Mouse (Mus musculus) lung, postnatal 0 days (tissue): Measurements from ENCODE around the gene Slc22a20. TPM values are rescaled to one million over a fixed set of nuclear protein-coding genes. Genes with fewer than 3 reads are reported as not detected.

ENCODE experiments used
- ATAC-seq: fragments of 200-750 bp; cut with Nextera tagmentation; 2 replicates; pipeline ENCODE4 v1.8.0; 2017; ENCODE audit warnings: moderate library complexity
- DNase-seq: peaks from one replicate; pipeline ENCODE4 v3.0.0-alpha.2; 2016; ENCODE audit warnings: low spot score
- H3K27ac ChIP-seq: fragments of 300-500 bp; sonication (generic); 2 replicates; pipeline ENCODE4 v1.5.1; 2014; ENCODE audit warnings: antibody characterized with exemption, mild to moderate bottlenecking, low read length, mixed read lengths
- H3K27me3 ChIP-seq: fragments of 300-500 bp; sonication (generic); replicated peaks from 2 replicates; pipeline ENCODE4 v1.6.1; 2014; ENCODE audit warnings: low read length, mixed read lengths; ENCODE audit not compliant: insufficient read depth
- H3K36me3 ChIP-seq: fragments of 300-500 bp; sonication (generic); 2 replicates; pipeline ENCODE4 v1.6.1; 2014; ENCODE audit warnings: low read length, mixed read lengths; ENCODE audit not compliant: insufficient read depth
- H3K4me1 ChIP-seq: fragments of 300-500 bp; sonication (generic); 2 replicates; pipeline ENCODE4 v1.6.1; 2014; ENCODE audit warnings: antibody characterized with exemption, low read depth, low read length, mixed read lengths; ENCODE audit not compliant: insufficient read depth
- H3K4me2 ChIP-seq: fragments of 300-500 bp; sonication (generic); replicated peaks from 2 replicates; pipeline ENCODE4 v1.6.1; 2014; ENCODE audit warnings: low read depth, mild to moderate bottlenecking, low read length, moderate library complexity, mixed read lengths
- H3K4me3 ChIP-seq: fragments of 300-500 bp; sonication (generic); 2 replicates; pipeline ENCODE4 v1.5.1; 2014; ENCODE audit warnings: low read depth, low read length
- H3K9ac ChIP-seq: fragments of 300-500 bp; sonication (generic); replicated peaks from 2 replicates; pipeline ENCODE4 v1.6.1; 2014; ENCODE audit warnings: low read depth, mild to moderate bottlenecking
- H3K9me3 ChIP-seq: fragments of 300-500 bp; sonication (generic); 2 replicates; pipeline ENCODE4 v1.6.1; 2016; ENCODE audit warnings: low read length, mixed read lengths
- CTCF ChIP-seq: IDR thresholded peaks from 2 replicates; pipeline ENCODE4 v1.5.1; 2016; ENCODE audit warnings: antibody characterized with exemption, mild to moderate bottlenecking
- EP300 ChIP-seq: IDR thresholded peaks from 2 replicates; pipeline ENCODE4 v1.6.1; 2016; ENCODE audit warnings: antibody characterized with exemption, mild to moderate bottlenecking, control low read depth
- WGBS: fragments of 180-500 bp; shearing (Covaris S2); extraction: QIAGEN DNeasy Blood & Tissue Kit; methylation state at CpG from one replicate; pipeline ENCODE4 v1.1.7; 2014; 5-methylcytosine and 5-hydroxymethylcytosine counted together
- polyA plus RNA-seq: library from polyadenylated mRNA; unstranded; fragments of >200 nt; fragmentation: Nextera tagmentation; extraction: Ambion mirVana; gene quantifications from 2 replicates; pipeline ENCODE4 v1.2.1, GENCODE M21; 2015

Gene Slc22a20
- polyA plus RNA-seq, 1 experiment from 2014 or later: not detected

DNA sequence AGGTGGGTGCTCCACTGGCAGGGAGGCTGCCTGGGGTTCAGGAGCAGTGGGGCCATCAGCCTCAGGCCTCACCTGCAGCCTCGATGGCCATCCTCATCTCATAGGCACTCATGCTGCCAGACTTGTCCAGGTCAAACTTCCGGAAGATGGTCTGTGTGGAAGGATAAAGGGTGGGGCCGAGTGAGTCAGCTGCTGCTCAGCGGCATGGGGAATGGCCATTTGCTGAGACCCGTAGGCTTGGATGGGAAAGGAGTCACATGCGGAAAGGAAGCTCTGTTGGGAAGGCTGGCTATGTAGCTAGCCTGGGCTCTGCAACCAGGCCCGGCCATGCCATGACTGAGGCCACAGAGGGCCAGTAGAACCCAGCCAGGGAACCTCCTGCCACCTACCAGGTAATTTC lies 5.5 kb upstream of the Slc22a20 start:
- Histone ChIP-seq H3K4me2 (no peak overlapping the region), H3K27ac (no peak overlapping the region), H3K4me3 (no peak overlapping the region), H3K4me1 (no peaks in the 10 kb centered on the region; the same call in 1 of the 2 replicates), H3K27me3 (no peaks in the 10 kb centered on the region), H3K36me3 (peaks cover 24% of the 10 kb centered on the region; the same call in 1 of the 2 replicates), H3K9me3 (no peaks in the 10 kb centered on the region), H3K9ac (no peak overlapping the region)
- DNase-seq (no peak), ATAC-seq (no peak)
- TF ChIP-seq CTCF (no peak), EP300 (no peak)
- 81% methylated on average over 7 of the region's 7 CpGs for WGBS

DNA sequence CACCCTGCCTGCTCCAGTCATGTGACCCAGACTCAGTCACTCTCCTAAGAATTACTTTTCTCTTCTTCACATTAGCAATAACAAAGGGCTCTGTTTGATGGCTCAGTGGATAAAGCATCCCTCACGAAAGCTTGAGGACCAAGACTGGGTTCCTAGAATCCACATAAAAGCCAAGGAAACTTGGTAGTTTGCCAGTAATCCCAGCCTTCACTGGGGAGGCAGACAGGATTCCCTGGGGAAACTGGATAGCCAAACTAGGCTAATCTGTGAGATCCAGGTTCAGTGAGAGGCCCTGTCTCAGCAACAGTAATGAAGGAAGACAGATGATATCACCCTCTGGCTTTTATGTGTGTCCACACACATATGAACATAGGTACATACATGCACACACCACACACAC lies 5.0 kb upstream of the Slc22a20 start:
- no peaks in the 10 kb centered on the region for H3K27me3 ChIP-seq
- H3K36me3 ChIP-seq: peaks cover 20% of the 10 kb centered on the region; the same call in 1 of the 2 replicates
- no peaks in the 10 kb centered on the region; the same call in 1 of the 2 replicates for H3K4me1 ChIP-seq
- no peak overlapping the region for H3K4me2 ChIP-seq
- H3K27ac ChIP-seq: no peak overlapping the region
- WGBS: 67% methylated on average over 1 of the region's 1 CpGs
- H3K4me3 ChIP-seq: no peak overlapping the region
- DNase-seq: no peak
- no peak overlapping the region for H3K9ac ChIP-seq
- H3K9me3 ChIP-seq: no peaks in the 10 kb centered on the region
- TF ChIP-seq CTCF (no peak), EP300 (no peak)
- no peak for ATAC-seq

DNA sequence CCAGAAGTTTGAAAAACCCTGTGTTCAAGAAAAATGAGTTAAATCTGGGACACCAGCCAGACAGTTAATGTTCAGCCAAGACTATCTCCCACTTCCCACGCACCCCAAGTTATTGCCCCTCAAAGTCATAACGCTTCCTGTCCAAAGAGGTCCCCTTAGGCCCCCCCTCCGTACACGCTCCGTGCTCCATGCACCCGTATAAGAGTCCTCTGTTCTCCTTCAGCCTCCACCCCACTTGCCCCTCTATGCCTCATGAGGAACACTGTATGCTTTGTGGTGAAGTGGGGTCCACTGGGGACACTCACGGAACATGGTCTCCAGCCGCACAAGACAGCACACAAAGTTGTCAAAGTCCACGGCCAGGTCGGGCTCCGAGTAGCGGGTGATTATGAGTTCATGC lies 4.1 kb upstream of the Slc22a20 start:
- H3K4me3 ChIP-seq: no peak overlapping the region
- H3K4me1 ChIP-seq: no peaks in the 10 kb centered on the region; the same call in 1 of the 2 replicates
- H3K9me3 ChIP-seq: no peaks in the 10 kb centered on the region
- H3K27me3 ChIP-seq: no peaks in the 10 kb centered on the region
- H3K4me2 ChIP-seq: no peak overlapping the region
- TF ChIP-seq EP300: no peak
- TF ChIP-seq CTCF: no peak
- no peak overlapping the region for H3K9ac ChIP-seq
- WGBS: 66% methylated on average over 12 of the region's 12 CpGs
- peaks cover 17% of the 10 kb centered on the region; the same call in 1 of the 2 replicates for H3K36me3 ChIP-seq
- DNase-seq (no peak), ATAC-seq (no peak)
- no peak overlapping the region for H3K27ac ChIP-seq

DNA sequence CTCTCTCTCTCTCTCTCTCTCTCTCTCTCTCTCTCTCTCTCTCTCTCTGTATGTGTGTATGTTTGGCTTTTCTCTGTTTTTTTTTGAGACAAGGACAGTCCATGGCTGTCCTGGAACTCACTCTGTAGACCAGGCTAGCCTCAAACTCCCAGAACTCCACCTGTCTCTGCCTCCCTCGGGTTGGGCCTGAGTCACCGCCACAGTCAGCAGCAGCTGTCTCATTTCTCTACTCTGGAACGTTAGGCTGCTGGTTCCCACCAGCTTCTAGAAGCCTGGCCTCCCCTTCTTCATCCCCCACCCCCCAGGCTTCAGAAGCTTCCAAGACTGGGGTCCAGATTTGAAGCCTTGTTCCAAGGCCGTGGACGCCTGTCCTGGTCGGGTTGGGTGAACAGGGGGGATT lies 3.6 kb upstream of the Slc22a20 start:
- ATAC-seq (no peak), DNase-seq (no peak)
- H3K4me1 ChIP-seq: no peaks in the 10 kb centered on the region; the same call in 1 of the 2 replicates
- H3K4me2 ChIP-seq: no peak overlapping the region
- TF ChIP-seq CTCF (no peak), EP300 (no peak)
- no peak overlapping the region for H3K27ac ChIP-seq
- no peak overlapping the region for H3K4me3 ChIP-seq
- no peaks in the 10 kb centered on the region for H3K9me3 ChIP-seq
- 39% methylated on average over 6 of the region's 6 CpGs for WGBS
- no peak overlapping the region for H3K9ac ChIP-seq
- H3K27me3 ChIP-seq: no peaks in the 10 kb centered on the region
- H3K36me3 ChIP-seq: peaks cover 17% of the 10 kb centered on the region; the same call in 1 of the 2 replicates

DNA sequence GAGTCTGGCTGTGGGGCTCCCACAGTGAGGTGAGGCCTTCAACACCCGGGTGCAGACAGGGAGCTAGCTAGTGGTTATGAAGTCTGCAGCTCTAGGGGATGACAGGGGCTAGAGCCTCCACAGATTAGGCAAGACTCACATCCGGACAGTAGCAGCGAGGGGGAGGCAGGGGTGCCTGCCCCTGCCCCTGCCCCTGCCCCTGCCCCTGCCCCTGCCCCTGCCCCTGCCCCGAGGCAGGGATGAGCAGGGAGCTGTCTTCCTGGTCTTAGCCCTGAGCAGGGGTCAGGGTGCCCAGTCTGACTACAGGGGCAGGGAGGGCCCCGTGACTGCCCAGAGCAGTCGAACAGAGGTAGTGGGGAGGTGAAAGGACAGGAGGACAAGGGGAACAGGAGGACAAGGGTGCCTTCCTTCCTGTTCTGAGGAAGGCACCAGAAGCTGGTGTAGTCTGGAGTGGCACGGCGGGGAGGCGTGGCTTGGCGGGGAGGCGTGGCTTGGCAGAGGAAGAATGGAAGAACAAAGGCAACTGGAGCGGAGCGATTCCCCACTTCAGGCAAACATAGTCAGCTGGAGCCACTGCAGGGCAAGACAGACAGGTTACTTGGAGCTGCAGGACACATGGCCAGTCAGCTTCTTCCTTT lies 3.0 kb upstream of the Slc22a20 start:
- peak overlapping the region; percentile 19; the same call in 1 of the 2 replicates for H3K4me2 ChIP-seq
- no peaks in the 10 kb centered on the region; the same call in 1 of the 2 replicates for H3K4me1 ChIP-seq
- H3K4me3 ChIP-seq: no peak overlapping the region
- H3K9ac ChIP-seq: no peak overlapping the region
- 2% methylated on average over 11 of the region's 13 CpGs for WGBS
- H3K27ac ChIP-seq: no peak overlapping the region
- H3K36me3 ChIP-seq: peaks cover 16% of the 10 kb centered on the region; the same call in 1 of the 2 replicates
- ATAC-seq: peak; percentile 78
- no peaks in the 10 kb centered on the region for H3K9me3 ChIP-seq
- DNase-seq: peak; percentile 79
- TF ChIP-seq CTCF (no peak), EP300 (no peak)
- H3K27me3 ChIP-seq: no peaks in the 10 kb centered on the region

DNA sequence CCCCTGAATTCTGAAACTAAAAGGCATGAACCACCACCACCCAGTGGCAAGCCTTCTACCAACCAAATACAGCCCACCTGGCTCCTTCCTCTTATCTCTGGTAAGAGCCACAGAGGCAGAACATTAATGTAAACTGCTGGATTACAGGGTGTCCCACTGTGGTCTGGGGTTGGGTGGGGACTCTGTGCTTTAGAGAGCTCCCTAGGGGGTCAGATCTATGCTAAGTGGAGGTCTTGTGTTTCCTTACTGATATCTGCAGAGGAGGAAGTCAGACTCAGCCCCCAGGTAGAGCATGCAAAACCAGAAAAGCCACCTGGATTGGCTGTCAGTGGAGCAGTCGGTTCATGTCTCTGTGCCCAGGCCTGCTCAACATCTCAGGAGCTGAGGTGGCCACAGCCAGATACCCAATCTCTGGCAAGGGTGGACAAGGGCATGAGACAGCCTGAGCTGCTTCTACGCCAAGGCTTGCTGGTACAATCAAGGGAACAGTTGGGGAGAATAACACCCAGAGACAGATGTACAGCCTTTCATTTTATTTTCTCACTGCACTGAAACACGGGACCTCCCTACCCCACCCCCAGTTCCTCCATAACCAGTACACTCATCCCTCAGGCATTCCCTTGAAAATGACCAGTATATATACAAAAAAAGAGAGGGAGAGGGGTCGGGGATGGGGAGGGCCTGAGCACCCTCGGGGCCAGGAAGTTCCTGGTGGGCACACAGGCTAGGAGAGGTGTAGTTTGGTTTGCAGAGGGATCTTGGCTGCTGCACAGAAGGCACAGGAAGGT lies 2.3 kb upstream of the Slc22a20 start:
- DNase-seq (no peak), ATAC-seq (peak; percentile 8; the same call in 1 of the 2 replicates)
- Histone ChIP-seq H3K4me1 (no peaks in the 10 kb centered on the region; the same call in 1 of the 2 replicates), H3K27me3 (no peaks in the 10 kb centered on the region), H3K4me3 (no peak overlapping the region), H3K27ac (no peak overlapping the region), H3K4me2 (no peak overlapping the region), H3K9ac (no peak overlapping the region), H3K9me3 (no peaks in the 10 kb centered on the region), H3K36me3 (peaks cover 9% of the 10 kb centered on the region; the same call in 1 of the 2 replicates)
- WGBS: 42% methylated on average over 5 of the region's 5 CpGs
- TF ChIP-seq EP300 (no peak), CTCF (no peak)
